Mouse (Mus musculus) ES-Bruce4 (cell line): Measurements from ENCODE around the gene Sh3glb1.

ENCODE experiments used
- CTCF ChIP-seq: IDR thresholded peaks from one replicate; pipeline ENCODE4 v1.8.1; 2011; ENCODE audit warnings: low read depth, low read length
- POLR2A ChIP-seq: IDR thresholded peaks from one replicate; pipeline ENCODE4 v1.8.1; 2011; ENCODE audit warnings: low read length; ENCODE audit not compliant: insufficient read depth

GRCm38 (mm10) chr3:144736831-144737230 is 16.7 kb upstream of the Sh3glb1 start:
- TF ChIP-seq CTCF = peak; percentile 61
- TF ChIP-seq POLR2A = no peak
